Mouse (Mus musculus): ENCODE measurements at regions not wholly inside any gene's neighbourhood (a gene's known extent, or its start where the extent isn't known, plus 50 kb on each side); places are given as distances from the start of the nearest gene placed in this dataset.

- intact Hi-C loops (cut with DNase I), result no loop called here
- Histone ChIP-seq H3K27ac (no peak overlapping the region), H3K4me3 (no peak overlapping the region)
- DNase-seq, result no peak
- TF ChIP-seq CTCF (IDR thresholded peaks at IDR 0.05), result no peak
Observed at GRCm38 (mm10) chr3:136611682-136612081, 58.2 kb upstream of the Ppp3ca start.

- intact Hi-C loops (cut with DNase I), result no loop called here
- H3K4me3 ChIP-seq, result peak overlapping the region; percentile 3; the same call in 1 of the 2 replicates
- DNase-seq, result no peak
- H3K27ac ChIP-seq, result peak overlapping the region; percentile 50
- no peak for TF ChIP-seq CTCF (IDR thresholded peaks at IDR 0.05)
Observed at GRCm38 (mm10) chr3:136610556-136610924, 59.4 kb upstream of the Ppp3ca start.

- no peak for TF ChIP-seq CTCF (IDR thresholded peaks at IDR 0.05)
- intact Hi-C loops (cut with DNase I), result no loop called here
- peak overlapping the region; percentile 3; the same call in 1 of the 2 replicates for H3K4me3 ChIP-seq
- DNase-seq, result peak; percentile 40
- H3K27ac ChIP-seq, result peak overlapping the region; percentile 50
Observed at GRCm38 (mm10) chr3:136609855-136610555, 59.9 kb upstream of the Ppp3ca start.

GRCm38 (mm10) chr3:136601706-136602105, 68.2 kb upstream of the Ppp3ca start:
- no peak for TF ChIP-seq CTCF (IDR thresholded peaks at IDR 0.05)
- no peak for DNase-seq
- Histone ChIP-seq H3K4me3 (no peak overlapping the region), H3K27ac (no peak overlapping the region)
- intact Hi-C loops (cut with DNase I), result no loop called here

- no peak for DNase-seq
- intact Hi-C loops (cut with DNase I), result no loop called here
- no peak for TF ChIP-seq CTCF (IDR thresholded peaks at IDR 0.05)
- Histone ChIP-seq H3K4me3 (no peak overlapping the region), H3K27ac (no peak overlapping the region)
Observed at GRCm38 (mm10) chr3:136583937-136584336, 86.0 kb upstream of the Ppp3ca start.

GRCm38 (mm10) chr3:136578016-136578415, 91.9 kb upstream of the Ppp3ca start:
- no peak overlapping the region for H3K4me3 ChIP-seq
- DNase-seq, result no peak
- intact Hi-C loops (cut with DNase I), result no loop called here
- H3K27ac ChIP-seq, result no peak overlapping the region
- TF ChIP-seq CTCF (IDR thresholded peaks at IDR 0.05), result no peak

GRCm38 (mm10) chr3:136570517-136570916, 99.4 kb upstream of the Ppp3ca start:
- H3K4me3 ChIP-seq, result no peak overlapping the region
- no peak for TF ChIP-seq CTCF (IDR thresholded peaks at IDR 0.05)

GRCm38 (mm10) chr3:136556488-136556887, 113.4 kb upstream of the Ppp3ca start:
- DNase-seq, result no peak
- Histone ChIP-seq H3K27ac (no peak overlapping the region), H3K4me3 (no peak overlapping the region)
- TF ChIP-seq CTCF (IDR thresholded peaks at IDR 0.05), result no peak
- intact Hi-C loops (cut with DNase I), result no loop called here

More at GRCm38 (mm10) chr3:136570517-136570916, 99.4 kb upstream of the Ppp3ca start:
- intact Hi-C loops (cut with DNase I), result no loop called here
- H3K27ac ChIP-seq, result no peak overlapping the region
- DNase-seq, result no peak

- no peak for TF ChIP-seq CTCF (IDR thresholded peaks at IDR 0.05)
- H3K27ac ChIP-seq, result no peak overlapping the region
- H3K4me3 ChIP-seq, result no peak overlapping the region
- no peak for DNase-seq
- intact Hi-C loops (cut with DNase I), result no loop called here
Observed at GRCm38 (mm10) chr3:136549471-136549870, 120.5 kb upstream of the Ppp3ca start.

- no peak for DNase-seq
- TF ChIP-seq CTCF (IDR thresholded peaks at IDR 0.05), result no peak
- intact Hi-C loops (cut with DNase I), result no loop called here
Observed at GRCm38 (mm10) chr3:136531604-136532003, 138.3 kb upstream of the Ppp3ca start.

GRCm38 (mm10) chr3:136508575-136508974, 161.3 kb upstream of the Ppp3ca start:
- TF ChIP-seq CTCF (IDR thresholded peaks at IDR 0.05), result no peak
- Histone ChIP-seq H3K27ac (no peak overlapping the region), H3K4me3 (no peak overlapping the region)
- intact Hi-C loops (cut with DNase I), result no loop called here
- no peak for DNase-seq

More at GRCm38 (mm10) chr3:136531604-136532003, 138.3 kb upstream of the Ppp3ca start:
- Histone ChIP-seq H3K27ac (no peak overlapping the region), H3K4me3 (no peak overlapping the region)

- Histone ChIP-seq H3K27ac (no peak overlapping the region), H3K4me3 (no peak overlapping the region)
- DNase-seq, result no peak
- no peak for TF ChIP-seq CTCF (IDR thresholded peaks at IDR 0.05)
- intact Hi-C loops (cut with DNase I), result no loop called here
Observed at GRCm38 (mm10) chr3:136507070-136507469, 162.9 kb upstream of the Ppp3ca start.

- Histone ChIP-seq H3K27ac (no peak overlapping the region), H3K4me3 (no peak overlapping the region)
- intact Hi-C loops (cut with DNase I), result no loop called here
- DNase-seq, result no peak
- no peak for TF ChIP-seq CTCF (IDR thresholded peaks at IDR 0.05)
Observed at GRCm38 (mm10) chr3:136494831-136495230, 169.0 kb upstream of the Bank1 start.

GRCm38 (mm10) chr3:136491683-136492082, 165.8 kb upstream of the Bank1 start:
- DNase-seq, result no peak
- TF ChIP-seq CTCF (IDR thresholded peaks at IDR 0.05), result peak; percentile 3; the same call in 1 of the 2 replicates
- Histone ChIP-seq H3K4me3 (no peak overlapping the region), H3K27ac (no peak overlapping the region)
- intact Hi-C loops (cut with DNase I), result no loop called here
